Mouse (Mus musculus): ENCODE results near the gene Smim1.

DNA sequence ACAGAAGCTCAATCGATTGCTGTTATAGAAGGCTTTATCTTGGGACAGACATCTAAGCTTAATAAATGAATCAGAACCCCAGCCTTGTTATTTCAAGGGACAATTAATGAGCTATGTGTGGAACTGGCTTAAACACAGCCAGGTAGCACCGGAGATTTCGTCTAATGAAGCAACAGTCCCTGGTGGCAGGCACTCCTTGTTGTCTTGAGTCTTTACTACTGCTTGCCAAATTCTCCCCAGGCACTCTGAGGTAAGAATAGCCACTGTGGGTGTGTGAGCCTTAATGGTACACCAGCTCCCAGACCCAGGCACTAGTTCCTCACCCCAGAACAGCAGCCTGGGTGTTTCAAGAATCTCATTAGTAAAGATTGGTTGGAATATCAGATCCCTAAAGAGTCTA, 25.4 kb upstream of the Smim1 start:
- TF ChIP-seq POLR2A (IDR thresholded peaks at IDR 0.05; ENCODE audit: control insufficient read depth, low read depth, low read length): no peak
- TF ChIP-seq CTCF (IDR thresholded peaks at IDR 0.05; ENCODE audit: control insufficient read depth, insufficient read depth, insufficient replicate concordance, low read depth, low read length): no peak

Data from testis, adult 2 months (tissue).